24 mouse cellular contexts compared by ENCODE assay signal in genomic region chr2:121675136-121675535, GRCm38 (mm10).
"Had no signal": no experiment of that assay in that cellular context is flagged by ENCODE, and none has a peak within 500 bp of the region (broad histone marks: within the 10 kb centered on the region; RNA-seq: fewer than 3 reads in every experiment).

No protein-coding gene starts in this region.

- H3K9ac ChIP-seq: limb, embryonic 13.5 days; liver, embryonic 12.5 days; liver, embryonic 15.5 days; lung, embryonic 15.5 days; midbrain, embryonic 13.5 days; neural tube, embryonic 13.5 days; stomach, embryonic 15.5 days had no signal

- ATAC-seq: liver, embryonic 12.5 days; midbrain, embryonic 13.5 days; midbrain, embryonic 16.5 days had no signal

- H3K4me1 ChIP-seq: limb, embryonic 10.5 days; limb, embryonic 13.5 days; liver, embryonic 12.5 days; liver, embryonic 15.5 days; lung, embryonic 15.5 days; stomach, embryonic 15.5 days had no signal

- H3K4me2 ChIP-seq: limb, embryonic 13.5 days; liver, embryonic 12.5 days; liver, embryonic 15.5 days; lung, embryonic 15.5 days; midbrain, embryonic 13.5 days; neural tube, embryonic 13.5 days; stomach, embryonic 15.5 days had no signal

- H3K27me3 ChIP-seq: limb, embryonic 13.5 days; liver, embryonic 12.5 days; liver, embryonic 15.5 days; lung, embryonic 15.5 days; midbrain, embryonic 13.5 days; neural tube, embryonic 13.5 days; stomach, embryonic 15.5 days had no signal

- H3K27ac ChIP-seq: kidney, postnatal 0 days; layer of hippocampus, adult 2 months; limb, embryonic 10.5 days; limb, embryonic 13.5 days; liver, embryonic 12.5 days; liver, embryonic 15.5 days; lung, embryonic 15.5 days; midbrain, embryonic 10.5 days; midbrain, embryonic 13.5 days; neural tube, embryonic 13.5 days; stomach, embryonic 15.5 days had no signal

- H3K9me3 ChIP-seq: limb, embryonic 10.5 days; limb, embryonic 13.5 days; liver, embryonic 12.5 days; liver, embryonic 15.5 days; lung, embryonic 15.5 days; megakaryocyte, embryonic 14.5 days; midbrain, embryonic 10.5 days; midbrain, embryonic 13.5 days; neural tube, embryonic 13.5 days; stomach, embryonic 15.5 days had no signal

- H3K4me3 ChIP-seq: layer of hippocampus, adult 2 months; limb, embryonic 10.5 days; limb, embryonic 13.5 days; liver, embryonic 12.5 days; liver, embryonic 15.5 days; lung, embryonic 15.5 days; megakaryocyte, embryonic 14.5 days; midbrain, embryonic 10.5 days; midbrain, embryonic 13.5 days; myocyte; neural tube, embryonic 13.5 days; stomach, embryonic 15.5 days had no signal

- DNase-seq: kidney, postnatal 25 days; layer of hippocampus, adult 9-11 months; liver; lung, adult 18-20 months; lung, postnatal 10 days; lung, postnatal 36 days; right cerebral cortex, adult 18-20 months; right cerebral cortex, postnatal 25 days; spleen, adult 18-20 months; thymus, postnatal 25 days had no signal

- H3K36me3 ChIP-seq: limb, embryonic 10.5 days; limb, embryonic 13.5 days; liver, embryonic 12.5 days; liver, embryonic 15.5 days; lung, embryonic 15.5 days; midbrain, embryonic 10.5 days; midbrain, embryonic 13.5 days; neural tube, embryonic 13.5 days; stomach, embryonic 15.5 days had no signal
